Mouse (Mus musculus) thymus, adult 18-20 months (tissue): ENCODE measurements at regions not wholly inside any gene's neighbourhood (a gene's known extent, or its start where the extent isn't known, plus 50 kb on each side); places are given as distances from the start of the nearest gene placed in this dataset.

Source experiments
- DNase-seq, 2 experiments: peaks; one replicate each; pipeline ENCODE4 v3.0.0; 2022; ENCODE audit warnings: mixed read lengths in 2 of 2

DNA sequence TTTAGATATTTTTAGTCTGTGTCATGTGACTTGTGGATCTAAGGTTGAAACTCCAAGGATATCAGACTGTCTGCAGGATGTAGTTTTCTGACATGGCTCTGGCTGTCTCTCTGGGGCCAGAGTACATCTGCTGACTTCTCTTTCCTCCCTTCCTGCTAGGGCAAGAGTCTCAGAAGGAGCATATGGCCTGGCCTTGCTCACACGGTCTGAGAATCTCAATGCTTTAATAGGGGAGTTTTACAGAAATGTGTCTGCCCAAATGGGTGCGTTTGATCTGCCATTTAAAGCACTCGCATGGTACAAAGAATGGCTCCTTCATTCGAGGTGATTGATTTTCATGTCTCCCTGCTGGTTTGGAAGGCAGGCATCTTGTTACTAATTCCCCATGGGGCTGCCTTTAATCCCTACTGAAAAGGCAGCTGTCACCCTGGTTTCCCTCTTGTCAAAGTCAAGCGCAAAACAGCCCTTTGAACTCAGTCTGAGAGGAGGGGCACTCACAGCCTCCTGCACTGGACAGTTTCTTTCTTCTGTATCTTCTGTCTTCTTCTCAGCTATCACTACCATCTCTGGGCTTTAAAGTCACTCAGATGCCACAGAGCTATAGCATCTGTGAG lies 199.7 kb upstream of the Eef2kmt start:
- no peak for DNase-seq

DNA sequence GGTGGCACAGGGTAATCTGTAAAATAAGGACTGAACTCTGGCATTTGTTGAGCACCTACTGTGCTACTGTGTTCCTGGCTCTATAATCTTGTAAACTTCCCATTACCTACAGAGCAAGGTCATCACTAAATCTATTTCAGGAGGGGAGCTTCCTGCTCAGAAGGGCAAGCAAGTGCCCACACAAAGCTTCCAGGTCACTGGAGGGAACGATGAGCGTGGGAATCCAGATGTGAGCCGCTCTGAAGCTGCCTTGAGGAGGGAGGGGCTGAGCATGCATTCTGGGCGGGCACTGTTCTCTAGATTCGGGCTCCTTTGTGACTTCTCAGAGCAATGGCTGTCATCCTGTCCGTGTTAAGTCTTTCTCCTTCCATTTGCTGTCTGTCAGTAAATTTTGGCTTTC lies 198.5 kb upstream of the Eef2kmt start:
- peak; percentile 32 to 51 for DNase-seq

DNA sequence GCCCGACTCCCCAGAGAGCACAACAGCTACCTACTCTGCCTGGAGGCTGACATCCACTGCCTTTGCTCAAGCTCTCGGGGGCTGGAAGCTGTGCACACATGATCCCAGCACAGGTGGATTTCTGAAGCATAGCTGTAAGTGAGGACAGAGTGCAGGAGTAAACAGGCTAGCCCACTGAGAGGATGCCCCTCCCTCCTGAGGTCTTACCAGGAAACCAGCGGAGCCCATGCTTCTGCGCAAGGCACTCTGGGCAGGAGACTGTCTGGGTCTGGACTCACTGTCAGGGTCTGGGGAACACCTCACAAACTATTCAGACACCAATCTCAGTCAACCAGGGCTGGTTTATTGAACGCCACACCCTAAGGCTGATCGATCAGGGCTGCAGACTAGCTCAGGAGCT lies 197.2 kb upstream of the Eef2kmt start:
- DNase-seq = peak; percentile 39 to 66

DNA sequence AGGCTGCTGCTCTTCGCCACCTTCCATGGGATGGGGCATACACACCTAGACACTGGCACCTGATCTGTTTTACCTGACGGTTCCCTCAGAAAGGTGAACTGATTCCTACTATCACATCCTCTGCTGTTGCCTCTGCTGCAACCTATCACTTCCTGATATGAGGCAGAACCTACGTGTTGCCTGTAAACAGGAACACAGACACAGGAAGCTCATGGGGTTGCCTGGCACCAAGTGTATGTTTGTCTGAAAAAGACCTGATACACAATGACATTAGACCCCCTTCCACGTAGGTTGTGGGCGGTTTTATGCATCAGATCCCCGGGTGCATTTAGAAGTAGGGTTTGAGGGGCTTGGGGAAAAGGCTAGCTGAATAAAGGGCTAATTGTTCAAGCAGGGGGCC lies 190.0 kb upstream of the Eef2kmt start:
- no peak for DNase-seq

DNA sequence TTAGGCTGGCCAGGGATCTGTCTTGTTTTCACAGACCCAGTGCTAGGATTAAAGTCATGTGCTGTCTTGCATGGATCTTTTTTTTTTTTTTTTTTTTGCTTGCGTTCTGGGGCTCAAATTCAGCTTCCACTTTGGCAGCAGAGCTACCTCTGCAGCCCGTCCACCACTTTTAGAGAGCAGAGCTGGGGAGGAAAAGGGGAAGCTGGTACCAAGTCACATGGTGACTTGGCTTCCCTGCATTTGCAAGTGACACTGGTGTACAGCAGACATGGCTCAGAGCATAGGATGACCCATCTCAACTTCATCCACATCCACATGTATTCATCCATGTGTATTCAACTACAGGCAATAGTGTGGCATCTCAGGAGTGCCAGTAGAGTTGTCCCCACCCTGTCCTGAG lies 189.0 kb upstream of the Eef2kmt start:
- DNase-seq = no peak

DNA sequence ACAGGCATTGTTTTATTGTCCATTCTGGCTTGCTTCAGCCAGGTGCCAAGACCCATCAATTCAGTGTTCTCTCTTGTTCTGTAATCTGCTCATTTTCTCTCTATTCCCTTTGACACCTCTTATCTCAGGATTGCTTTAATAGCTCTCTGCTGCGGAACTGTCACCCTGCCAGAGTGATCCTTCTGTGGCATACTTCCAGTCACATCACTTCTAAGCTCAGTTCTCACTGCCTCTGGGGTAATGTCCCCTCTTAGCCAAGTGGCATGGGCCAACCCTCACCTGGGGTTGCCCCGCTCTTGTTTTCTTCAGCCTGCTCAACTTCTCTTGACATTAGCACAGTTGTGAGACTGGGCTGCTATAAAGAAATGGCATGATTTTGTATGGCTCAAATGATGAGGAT lies 183.9 kb upstream of the Eef2kmt start:
- no peak for DNase-seq

DNA sequence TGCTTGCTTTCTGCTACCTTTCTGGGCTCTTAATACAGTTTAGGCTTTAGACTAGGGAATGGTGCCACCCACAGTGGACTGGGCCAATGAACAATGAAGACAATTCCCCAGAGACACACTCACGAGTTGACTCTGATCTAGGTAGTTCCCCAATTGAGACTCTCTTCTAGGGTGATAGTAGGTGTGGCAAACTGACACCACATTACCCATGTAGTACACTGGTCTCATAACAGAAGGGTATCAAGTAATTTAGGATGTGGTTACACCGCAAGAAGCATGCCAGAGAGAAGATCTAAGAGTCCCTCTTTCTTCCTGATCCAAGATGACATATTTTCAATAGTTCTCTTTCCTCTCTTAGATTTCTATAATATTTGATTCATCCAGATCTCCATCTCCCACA lies 182.6 kb upstream of the Eef2kmt start:
- no peak for DNase-seq

DNA sequence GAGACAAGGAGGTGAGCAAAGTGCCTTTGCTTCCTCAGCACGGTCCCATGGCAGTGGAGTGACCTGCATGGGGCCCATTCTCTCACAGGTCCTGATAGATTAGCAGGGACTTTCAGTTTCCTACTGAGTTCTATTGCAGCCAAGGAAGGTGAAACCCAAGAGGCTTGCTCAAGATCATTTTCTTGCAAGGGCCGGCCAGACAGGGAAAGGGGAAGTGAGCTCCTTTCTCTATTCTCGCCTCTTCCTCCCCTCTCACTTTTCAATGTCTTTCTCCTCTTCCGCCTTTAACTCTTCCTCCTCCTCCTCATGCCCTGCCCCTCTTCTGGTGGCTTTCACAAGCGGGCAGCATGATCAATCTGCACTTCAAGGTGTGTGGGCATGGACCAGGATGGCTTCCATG lies 175.9 kb upstream of the Eef2kmt start:
- DNase-seq = no peak

DNA sequence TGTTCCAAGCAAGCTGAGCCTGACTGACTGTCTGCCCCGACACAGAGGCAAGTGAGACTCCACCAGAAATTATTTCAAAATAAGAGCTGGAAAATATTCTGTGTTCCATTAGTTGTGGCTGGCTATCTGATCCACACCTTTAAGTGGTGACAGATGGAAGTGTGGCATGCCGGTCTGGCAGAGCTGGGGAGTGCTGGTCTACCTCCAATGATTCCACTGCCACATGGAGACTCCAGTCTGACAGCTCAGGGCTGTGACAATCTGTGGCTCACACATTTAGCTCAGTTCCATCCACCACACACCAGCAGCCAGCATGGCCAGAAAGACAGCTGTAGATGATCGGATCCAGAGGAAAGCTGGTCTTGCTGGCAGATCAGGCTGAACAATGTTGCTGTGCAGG lies 175.3 kb upstream of the Eef2kmt start:
- no peak for DNase-seq

DNA sequence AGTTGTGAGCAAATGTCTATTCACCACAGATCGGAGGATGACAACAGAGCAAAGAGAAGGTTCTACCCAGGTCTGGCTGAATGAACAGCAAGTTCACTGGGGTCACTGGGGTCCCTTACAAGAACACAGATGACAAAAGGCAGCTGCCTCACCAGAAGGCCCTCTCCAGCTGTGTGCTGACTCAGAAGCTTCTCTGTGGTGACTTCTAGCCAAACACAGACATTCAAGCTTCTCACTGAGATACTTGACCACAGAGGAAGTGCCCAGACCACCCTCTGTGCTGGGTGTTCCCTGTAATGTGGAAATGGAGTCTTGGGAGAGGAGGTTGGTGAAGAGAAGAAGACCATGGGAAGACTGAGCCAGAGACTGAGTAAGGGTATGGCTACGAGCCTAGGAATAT lies 173.7 kb upstream of the Eef2kmt start:
- no peak for DNase-seq

DNA sequence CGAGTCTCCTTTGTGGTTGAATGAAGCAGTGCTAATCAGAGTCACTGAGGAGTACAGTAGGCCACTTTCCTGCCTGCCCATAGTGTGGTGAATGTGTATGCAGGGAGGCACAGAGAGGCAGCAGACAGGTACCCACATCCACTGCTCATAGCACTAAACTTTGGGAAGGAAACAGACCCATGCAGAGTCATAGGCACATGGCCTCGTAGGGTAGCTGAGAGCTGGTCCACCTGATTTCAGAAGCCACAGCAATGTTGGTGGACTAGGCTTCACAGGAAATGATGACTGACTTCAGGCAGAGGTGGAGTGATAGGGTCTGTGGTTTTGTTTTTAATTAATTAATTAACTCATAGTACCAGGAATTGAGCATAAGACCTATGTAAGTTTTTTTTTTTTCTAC lies 170.1 kb upstream of the Eef2kmt start:
- no peak for DNase-seq

DNA sequence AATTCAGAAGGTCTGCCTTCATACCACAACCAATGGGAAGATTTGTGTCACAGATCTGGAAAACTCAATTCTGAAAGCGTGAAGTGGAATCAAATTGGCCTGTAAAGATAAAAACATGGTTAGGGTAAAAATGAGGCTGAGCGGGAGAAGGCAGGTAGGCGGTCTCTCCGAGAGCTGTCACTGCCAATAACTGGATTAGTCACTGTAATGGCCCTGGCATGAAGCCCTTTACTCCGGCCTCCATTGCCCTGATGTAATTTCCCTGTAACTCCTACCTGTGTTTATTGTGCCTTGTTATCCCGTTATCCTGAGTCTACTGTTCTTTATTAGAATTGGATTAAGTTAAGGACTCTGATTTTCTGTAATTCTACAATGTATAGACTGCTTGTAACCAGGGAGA lies 166.3 kb upstream of the Eef2kmt start:
- DNase-seq = no peak

DNA sequence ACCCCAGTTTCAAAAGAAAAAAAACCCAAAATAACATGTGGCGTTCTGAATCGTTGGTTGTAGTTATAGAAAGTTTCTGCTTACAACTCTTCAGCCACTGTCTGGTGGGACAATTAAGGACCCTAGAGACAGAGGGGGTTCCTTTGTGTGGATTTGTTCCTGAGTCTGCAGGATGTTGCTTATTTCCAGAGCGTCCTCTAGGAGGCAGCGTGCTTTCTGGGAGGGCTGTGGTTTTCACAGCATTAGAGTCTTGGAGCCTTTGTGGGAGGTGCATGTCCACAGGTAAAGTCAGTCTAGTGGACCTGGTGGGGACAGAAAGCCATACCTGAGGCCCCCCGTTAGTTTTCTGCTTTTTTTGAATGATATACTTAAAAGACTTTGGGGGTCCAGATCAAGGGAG lies 165.8 kb upstream of the Eef2kmt start:
- no peak for DNase-seq

DNA sequence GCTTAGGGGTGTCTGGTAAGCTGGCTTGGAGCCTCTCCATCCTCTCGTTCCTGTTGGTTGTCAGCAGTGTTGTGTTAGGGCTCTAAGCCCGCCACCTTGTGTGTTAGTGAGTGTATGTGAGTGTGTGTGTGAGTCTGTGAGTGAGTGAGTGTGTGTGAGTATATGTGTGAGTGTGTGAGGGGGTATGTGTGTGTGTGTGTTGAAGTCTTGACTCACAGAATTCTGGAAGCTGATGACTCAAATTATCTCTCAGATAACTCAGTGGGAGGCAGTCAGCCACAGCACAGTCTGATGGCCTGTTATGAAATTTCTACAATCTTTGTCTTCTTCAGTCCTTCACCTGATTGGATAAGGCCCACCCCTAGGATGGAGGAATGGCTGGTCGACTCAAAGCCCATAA lies 163.7 kb upstream of the Eef2kmt start:
- no peak for DNase-seq

DNA sequence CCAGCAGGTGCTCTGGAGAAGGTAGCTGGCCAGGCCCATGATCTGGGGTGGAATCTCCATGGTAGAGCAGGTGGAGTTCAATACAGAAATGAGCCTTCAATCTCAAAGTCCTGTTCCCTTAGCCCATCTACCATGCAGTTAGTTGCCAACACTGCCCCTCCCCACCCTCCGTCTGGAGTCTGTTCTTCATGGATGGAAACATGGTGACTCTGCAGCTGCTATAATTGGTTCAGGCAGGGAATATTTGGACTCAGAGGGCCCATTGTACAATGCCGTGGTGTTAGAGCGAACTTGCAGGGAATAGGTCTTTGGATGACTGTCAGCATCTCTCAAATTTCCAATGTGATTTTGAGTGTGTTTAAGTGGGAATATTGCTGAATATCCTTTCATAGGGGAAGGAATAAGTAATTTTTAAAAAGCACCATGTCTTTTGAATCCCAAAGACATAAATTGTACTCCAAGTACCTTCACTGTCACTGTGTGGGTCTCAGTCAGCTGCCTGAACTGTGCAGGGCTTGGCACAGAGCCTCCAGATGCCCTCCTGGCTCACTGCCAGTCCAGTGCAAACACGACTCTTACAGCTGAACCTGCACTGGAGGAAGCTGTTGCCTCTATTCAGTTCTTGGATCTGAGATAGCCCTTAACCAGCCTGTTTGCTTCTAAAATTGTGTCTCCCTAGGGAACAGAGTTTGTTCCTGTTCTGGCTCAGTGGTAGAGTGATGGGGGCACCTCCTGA lies 162.8 kb upstream of the Eef2kmt start:
- no peak for DNase-seq

DNA sequence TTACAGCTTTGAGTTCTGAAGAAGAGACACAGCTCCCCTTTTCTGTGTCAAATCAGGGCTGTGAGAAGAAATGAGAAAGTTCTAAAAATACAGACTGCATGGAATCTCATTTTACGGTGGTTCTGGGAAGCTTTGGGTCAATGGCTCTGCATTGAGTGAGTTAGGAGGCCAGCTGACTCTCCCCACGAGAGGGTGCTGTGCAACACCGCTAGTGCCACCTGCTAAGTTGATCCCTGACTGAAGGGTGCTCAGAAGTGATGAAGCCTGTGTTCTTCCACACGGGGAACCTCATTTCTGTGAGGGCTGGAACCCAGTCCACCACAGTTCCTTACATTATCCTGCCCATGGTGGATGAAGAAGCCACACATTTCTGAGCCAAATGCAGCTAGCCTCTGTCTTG lies 159.5 kb upstream of the Eef2kmt start:
- DNase-seq = no peak

DNA sequence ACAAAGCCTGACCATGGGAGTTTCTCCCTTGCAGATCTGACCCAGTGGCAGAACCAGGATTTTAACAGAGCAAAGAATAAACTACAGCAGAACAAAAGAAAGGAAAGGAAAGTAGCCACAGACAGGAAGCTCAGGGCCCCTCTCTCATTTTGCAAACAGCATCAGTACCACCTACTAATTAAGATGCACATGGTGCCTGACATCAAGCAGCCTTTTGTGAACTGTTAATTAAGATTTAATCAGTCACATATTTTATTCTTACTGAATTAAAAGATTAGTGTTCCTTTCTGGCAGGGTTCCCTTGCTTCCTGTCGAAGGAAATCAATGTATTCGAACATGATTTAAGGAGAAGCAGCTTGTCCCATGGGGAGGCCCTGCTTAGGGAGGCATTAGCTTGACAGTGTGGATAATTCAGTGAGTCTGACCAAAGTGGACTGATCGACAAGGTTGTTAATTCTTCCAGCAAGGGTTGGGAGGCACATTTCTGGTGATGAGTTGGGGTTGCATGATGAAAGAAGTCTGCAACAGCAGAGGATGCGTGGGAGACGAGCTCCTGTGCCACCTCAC lies 156.1 kb upstream of the Eef2kmt start:
- DNase-seq = no peak

DNA sequence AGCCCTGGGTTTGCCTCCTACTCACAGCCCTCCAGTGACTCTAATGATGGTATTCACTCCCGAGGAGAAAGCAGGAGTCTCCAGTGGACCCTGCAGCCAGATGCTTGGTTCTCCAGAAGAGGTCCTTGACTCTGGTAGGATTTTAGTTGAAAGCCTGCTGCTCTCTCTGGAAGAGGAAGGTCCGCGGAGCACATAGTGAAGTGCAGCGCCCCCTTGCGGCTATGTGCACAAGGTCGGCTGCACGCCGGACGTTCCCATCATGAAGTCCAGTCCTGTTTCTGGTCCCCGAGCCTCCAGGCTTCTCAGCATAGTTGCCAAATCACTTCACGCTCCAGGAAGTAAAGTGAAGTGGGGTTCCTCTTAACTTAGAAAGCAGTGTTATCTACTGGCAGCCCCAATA lies 150.9 kb upstream of the Eef2kmt start:
- DNase-seq = no peak

DNA sequence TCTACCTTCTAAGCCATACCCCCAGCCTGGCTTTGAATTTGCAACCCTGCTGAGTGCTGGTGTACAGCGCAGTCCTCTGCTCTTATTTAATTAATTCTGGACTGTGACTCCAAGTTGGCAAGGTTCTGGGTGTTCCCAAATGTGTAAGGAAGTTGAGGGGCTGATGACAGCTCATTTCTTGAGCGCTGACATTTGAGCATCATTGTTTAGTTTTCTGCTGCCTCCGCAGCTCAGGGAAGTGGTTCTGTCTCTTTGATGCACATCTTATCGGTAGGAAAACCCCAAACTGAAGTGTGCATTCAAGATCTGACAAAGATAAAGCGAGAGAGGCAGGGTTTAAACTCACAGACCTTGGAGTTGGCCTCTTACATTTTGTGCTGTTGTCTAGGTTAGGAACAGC lies 137.6 kb upstream of the Eef2kmt start:
- no peak for DNase-seq

DNA sequence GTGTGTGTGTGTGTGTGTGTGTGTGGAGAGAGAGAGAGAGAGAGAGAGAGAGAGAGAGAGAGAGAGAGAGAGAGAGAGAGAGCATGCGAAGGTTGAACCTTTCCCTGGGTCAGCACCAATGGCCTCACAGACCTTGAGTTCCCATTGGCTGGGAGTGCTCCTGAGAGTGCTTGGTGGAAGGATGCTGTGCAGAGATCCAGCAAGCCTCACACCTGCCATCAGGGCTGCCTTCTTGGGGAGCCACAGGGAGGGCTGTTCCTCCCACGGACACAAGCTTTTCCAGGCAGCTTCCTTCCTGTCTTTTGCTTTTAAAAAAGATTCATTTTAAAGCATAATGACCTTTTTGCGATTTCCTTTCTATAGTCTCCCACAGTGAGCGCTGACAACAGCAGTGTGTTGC lies 127.1 kb upstream of the Eef2kmt start:
- DNase-seq = no peak

DNA sequence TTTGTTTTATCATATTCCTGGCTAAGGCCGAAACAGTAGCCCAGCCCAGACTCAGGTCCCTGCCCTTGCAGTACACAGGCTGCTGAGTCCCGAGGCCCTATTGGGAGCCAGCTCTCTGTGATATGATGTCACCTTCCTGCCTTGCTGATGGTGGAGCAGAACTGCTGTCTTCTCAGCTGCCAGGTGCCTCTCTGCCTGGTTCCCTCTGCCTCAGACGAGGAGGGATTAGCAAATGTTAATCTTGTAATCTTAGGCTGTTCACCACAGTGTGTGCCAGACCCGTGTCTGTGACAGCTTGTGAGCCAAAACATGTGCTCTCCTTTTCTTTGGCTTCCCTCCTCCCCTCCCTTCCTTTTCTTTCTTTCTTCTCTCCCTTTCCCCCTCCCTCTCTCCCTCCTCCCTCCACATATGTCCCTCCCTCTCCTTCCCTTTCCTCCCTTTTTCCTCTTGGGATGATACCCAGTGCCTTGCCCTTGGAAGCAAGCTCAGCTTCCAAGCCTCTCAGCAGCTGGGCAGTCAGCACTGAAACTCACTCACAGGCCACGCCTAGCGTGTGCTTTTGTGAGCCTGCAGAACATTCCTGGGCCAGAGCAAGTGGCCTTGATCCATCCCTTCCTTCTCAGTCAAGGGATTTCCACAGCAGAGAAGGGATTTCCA lies 126.6 kb upstream of the Eef2kmt start:
- no peak for DNase-seq

DNA sequence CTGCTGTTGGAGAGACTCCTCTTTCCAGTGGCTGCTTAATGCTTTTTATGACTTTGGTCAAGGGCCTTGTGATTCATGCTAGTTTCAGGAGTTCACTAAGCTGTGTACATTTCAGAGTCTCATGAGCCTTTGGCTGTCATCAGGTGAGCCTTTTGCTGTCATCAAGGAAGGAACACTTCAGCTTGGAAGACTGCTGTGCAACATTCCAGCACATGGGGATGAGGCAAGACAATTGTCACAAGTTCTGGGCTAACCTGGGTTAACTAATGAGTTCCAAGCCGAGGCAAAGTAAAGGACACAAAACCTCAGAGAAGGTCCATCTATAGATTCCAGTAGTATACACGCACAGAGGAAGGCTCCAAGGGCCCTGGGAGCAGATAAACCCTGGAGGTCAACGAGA lies 124.8 kb upstream of the Eef2kmt start:
- no peak for DNase-seq

DNA sequence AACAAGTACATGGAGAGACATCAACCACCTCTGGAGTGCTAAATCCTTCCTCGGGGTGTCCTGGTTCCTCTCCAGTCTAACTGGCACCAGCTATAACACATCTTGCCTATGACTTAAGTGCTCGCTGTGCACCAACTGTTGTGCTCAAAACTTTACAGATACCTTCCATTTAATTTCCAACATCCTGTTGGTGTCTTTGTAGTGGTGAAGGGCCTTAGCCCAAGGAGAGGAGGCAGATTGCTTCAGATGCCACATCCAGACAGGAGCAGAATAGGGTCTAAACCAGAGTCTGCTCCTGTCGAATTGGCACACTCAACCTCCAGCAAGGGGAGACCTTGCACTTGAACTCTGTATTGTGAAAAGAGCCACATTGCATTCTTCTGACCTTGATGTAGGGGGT lies 121.2 kb upstream of the Eef2kmt start:
- no peak for DNase-seq
